Mouse (Mus musculus) ES-Bruce4 (cell line): Measurements from ENCODE around the gene Fbxw10. TPM values are rescaled to one million over a fixed set of nuclear protein-coding genes. Genes with fewer than 3 reads are reported as not detected.

Experiments used
- H3K27ac ChIP-seq: 2 replicates; pipeline ENCODE4 v1.5.1; 2012; ENCODE audit warnings: low read length, inconsistent platforms; ENCODE audit not compliant: insufficient read depth
- H3K27me3 ChIP-seq: 2 replicates; pipeline ENCODE4 v1.6.1; 2012; ENCODE audit warnings: mild to moderate bottlenecking, low read length, inconsistent platforms; ENCODE audit not compliant: control insufficient read depth, poor library complexity, insufficient read depth, severe bottlenecking
- H3K36me3 ChIP-seq: 2 replicates; pipeline ENCODE4 v1.6.1; 2012; ENCODE audit warnings: inconsistent platforms, mild to moderate bottlenecking, low read length, moderate library complexity; ENCODE audit not compliant: control insufficient read depth, poor library complexity, insufficient read depth, severe bottlenecking
- H3K4me1 ChIP-seq: one replicate; pipeline ENCODE4 v1.8.1; 2011; ENCODE audit warnings: low read length; ENCODE audit not compliant: control insufficient read depth, insufficient read depth
- H3K4me3 ChIP-seq: 2 replicates; pipeline ENCODE4 v1.5.1; 2011; ENCODE audit warnings: low read depth, mild to moderate bottlenecking, low read length
- H3K9ac ChIP-seq: 2 replicates; pipeline ENCODE4 v1.6.1; 2012; ENCODE audit warnings: low read depth, mild to moderate bottlenecking, inconsistent platforms; ENCODE audit not compliant: poor library complexity, severe bottlenecking
- H3K9me3 ChIP-seq: replicated peaks from 2 replicates; pipeline ENCODE4 v1.6.1; 2012; ENCODE audit warnings: mild to moderate bottlenecking, low read length, inconsistent platforms; ENCODE audit not compliant: control insufficient read depth, poor library complexity, insufficient read depth, severe bottlenecking
- CTCF ChIP-seq: IDR thresholded peaks from one replicate; pipeline ENCODE4 v1.8.1; 2011; ENCODE audit warnings: low read depth, low read length
- EP300 ChIP-seq: IDR thresholded peaks from 2 replicates; pipeline ENCODE4 v1.6.1; 2011; ENCODE audit warnings: low read depth, low read length; ENCODE audit not compliant: insufficient read depth
- POLR2A ChIP-seq: IDR thresholded peaks from one replicate; pipeline ENCODE4 v1.8.1; 2011; ENCODE audit warnings: low read length; ENCODE audit not compliant: insufficient read depth
- polyA plus RNA-seq: library from polyadenylated mRNA; stranded (reverse); fragments of >200 nt; gene quantifications from 2 replicates; pipeline ENCODE4 v1.2.4, GENCODE M21; 2011; ENCODE audit warnings: low read depth; ENCODE audit not compliant: missing spikeins, insufficient read depth, insufficient read length

Gene Fbxw10
- polyA plus RNA-seq, 1 experiment = not detected

- Histone ChIP-seq H3K4me3 (no peak overlapping the region), H3K36me3 (no peaks in the 10 kb centered on the region), H3K9ac (no peak overlapping the region), H3K4me1 (no peaks in the 10 kb centered on the region), H3K9me3 (no peaks in the 10 kb centered on the region), H3K27me3 (no peaks in the 10 kb centered on the region), H3K27ac (no peak overlapping the region)
- TF ChIP-seq POLR2A = no peak
- no peak for TF ChIP-seq EP300
- TF ChIP-seq CTCF = no peak
Observed at GRCm38 (mm10) chr11:62827911-62828310, 19.0 kb upstream of the Fbxw10 start.

- Histone ChIP-seq H3K9me3 (no peaks in the 10 kb centered on the region), H3K27me3 (no peaks in the 10 kb centered on the region), H3K36me3 (no peaks in the 10 kb centered on the region), H3K4me3 (no peak overlapping the region), H3K9ac (no peak overlapping the region), H3K27ac (no peak overlapping the region), H3K4me1 (no peaks in the 10 kb centered on the region)
- no peak for TF ChIP-seq POLR2A
- TF ChIP-seq EP300 = no peak
- TF ChIP-seq CTCF = no peak
Observed at GRCm38 (mm10) chr11:62830387-62830786, 16.5 kb upstream of the Fbxw10 start.

GRCm38 (mm10) chr11:62831906-62832305, 15.0 kb upstream of the Fbxw10 start:
- TF ChIP-seq CTCF (no peak), EP300 (no peak), POLR2A (no peak)
- H3K4me1 ChIP-seq = no peaks in the 10 kb centered on the region
- H3K4me3 ChIP-seq = no peak overlapping the region
- no peaks in the 10 kb centered on the region for H3K27me3 ChIP-seq
- H3K27ac ChIP-seq = no peak overlapping the region
- no peaks in the 10 kb centered on the region for H3K36me3 ChIP-seq
- H3K9me3 ChIP-seq = no peaks in the 10 kb centered on the region
- H3K9ac ChIP-seq = no peak overlapping the region

DNA sequence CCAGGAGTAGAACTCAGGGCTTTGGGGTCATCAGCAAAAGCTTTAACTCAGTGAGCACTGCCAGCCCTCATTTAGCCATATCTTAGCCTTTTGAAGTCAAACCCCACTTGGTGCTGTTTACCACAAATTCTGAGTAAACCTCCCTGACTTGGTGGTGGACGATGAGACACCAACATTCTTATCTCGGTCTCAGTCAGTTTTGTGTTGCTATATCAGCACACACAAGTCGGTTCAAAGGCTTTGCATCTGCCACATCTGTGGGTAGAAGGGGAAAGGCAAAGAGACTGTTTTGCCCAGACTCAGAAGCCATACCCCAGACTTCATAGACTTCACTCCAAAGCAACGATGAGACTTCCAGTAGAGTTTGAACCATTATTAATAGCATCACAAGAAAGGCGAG, 2.3 kb upstream of the Fbxw10 start:
- TF ChIP-seq CTCF (no peak), EP300 (no peak), POLR2A (no peak)
- Histone ChIP-seq H3K27ac (no peak overlapping the region), H3K9ac (no peak overlapping the region), H3K9me3 (no peaks in the 10 kb centered on the region), H3K36me3 (no peaks in the 10 kb centered on the region), H3K27me3 (no peaks in the 10 kb centered on the region), H3K4me3 (no peak overlapping the region), H3K4me1 (peaks cover 8% of the 10 kb centered on the region)

GRCm38 (mm10) chr11:62845730-62846129, 1.1 kb upstream of the Fbxw10 start:
- Histone ChIP-seq H3K27me3 (no peaks in the 10 kb centered on the region), H3K4me1 (peaks cover 8% of the 10 kb centered on the region), H3K9ac (no peak overlapping the region), H3K4me3 (no peak overlapping the region), H3K27ac (no peak overlapping the region), H3K9me3 (no peaks in the 10 kb centered on the region), H3K36me3 (no peaks in the 10 kb centered on the region)
- TF ChIP-seq CTCF = no peak
- peak; percentile 68; the same call in 1 of the 2 replicates for TF ChIP-seq EP300

DNA sequence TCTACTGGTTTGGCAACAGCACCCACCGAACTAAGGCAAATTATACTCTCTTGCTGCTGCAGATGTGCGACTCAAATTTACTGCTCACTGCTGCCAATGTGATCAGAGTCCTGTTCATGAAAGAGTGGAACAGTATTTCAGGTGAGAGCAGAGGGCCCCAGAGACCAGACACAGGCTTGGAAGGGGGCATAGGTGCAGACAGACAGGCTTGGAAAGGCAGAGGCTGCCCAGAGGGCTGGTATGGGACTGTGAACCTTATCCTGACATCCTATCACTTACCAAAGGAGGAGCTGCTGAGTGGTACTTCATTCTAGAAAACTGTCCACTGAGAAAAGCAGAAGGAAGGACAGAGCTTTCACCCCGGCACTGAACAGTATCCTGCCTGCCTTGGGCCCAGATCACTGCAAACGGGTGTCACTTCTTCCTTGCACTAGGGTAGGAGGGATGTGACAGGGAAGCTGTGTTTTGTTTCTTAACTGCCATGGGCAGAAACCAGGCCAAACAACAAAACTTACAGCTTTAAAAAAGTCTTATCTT, 854 bp downstream of the Fbxw10 start:
- no peak overlapping the region for H3K27ac ChIP-seq
- H3K9ac ChIP-seq = no peak overlapping the region
- H3K4me3 ChIP-seq = no peak overlapping the region
- H3K36me3 ChIP-seq = no peaks in the 10 kb centered on the region
- H3K4me1 ChIP-seq = peaks cover 8% of the 10 kb centered on the region
- H3K27me3 ChIP-seq = no peaks in the 10 kb centered on the region
- no peaks in the 10 kb centered on the region for H3K9me3 ChIP-seq
- no peak for TF ChIP-seq CTCF
- no peak for TF ChIP-seq EP300
- TF ChIP-seq POLR2A = no peak

GRCm38 (mm10) chr11:62848301-62848700, 1.4 kb downstream of the Fbxw10 start:
- TF ChIP-seq CTCF (no peak), EP300 (no peak), POLR2A (no peak)
- peaks cover 8% of the 10 kb centered on the region for H3K4me1 ChIP-seq
- no peak overlapping the region for H3K27ac ChIP-seq
- no peak overlapping the region for H3K9ac ChIP-seq
- no peaks in the 10 kb centered on the region for H3K9me3 ChIP-seq
- H3K4me3 ChIP-seq = no peak overlapping the region
- no peaks in the 10 kb centered on the region for H3K27me3 ChIP-seq
- no peaks in the 10 kb centered on the region for H3K36me3 ChIP-seq
